Mouse (Mus musculus): ENCODE measurements around the gene Dcbld1.

Gene Dcbld1

GRCm38 (mm10) chr10:52233301-52233968, at the start of gene Dcbld1:
Dcbld1 (plus strand) TSS chr10:52233619.
- DNase-seq, result peak; percentile 78

DNA sequence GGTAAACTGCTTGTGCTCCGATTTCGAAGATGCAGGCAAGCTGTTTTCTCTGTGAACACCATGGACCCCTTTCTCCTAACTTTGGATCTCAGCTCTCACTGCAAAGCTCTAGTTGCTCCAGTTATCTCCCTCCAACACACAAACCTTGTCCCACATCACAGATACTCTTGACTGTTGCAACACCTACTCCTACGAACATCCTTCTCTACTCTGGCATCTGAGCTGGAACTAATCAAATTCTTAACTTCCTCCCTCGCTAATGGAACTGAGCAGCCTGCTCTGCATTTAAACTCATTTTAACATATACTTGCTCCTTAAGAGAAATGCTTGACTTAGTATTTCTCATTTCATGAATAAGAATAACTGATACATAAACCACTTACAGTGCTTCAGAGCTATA, 47.5 kb upstream of the Dcbld1 start:
- no peak for DNase-seq

DNA sequence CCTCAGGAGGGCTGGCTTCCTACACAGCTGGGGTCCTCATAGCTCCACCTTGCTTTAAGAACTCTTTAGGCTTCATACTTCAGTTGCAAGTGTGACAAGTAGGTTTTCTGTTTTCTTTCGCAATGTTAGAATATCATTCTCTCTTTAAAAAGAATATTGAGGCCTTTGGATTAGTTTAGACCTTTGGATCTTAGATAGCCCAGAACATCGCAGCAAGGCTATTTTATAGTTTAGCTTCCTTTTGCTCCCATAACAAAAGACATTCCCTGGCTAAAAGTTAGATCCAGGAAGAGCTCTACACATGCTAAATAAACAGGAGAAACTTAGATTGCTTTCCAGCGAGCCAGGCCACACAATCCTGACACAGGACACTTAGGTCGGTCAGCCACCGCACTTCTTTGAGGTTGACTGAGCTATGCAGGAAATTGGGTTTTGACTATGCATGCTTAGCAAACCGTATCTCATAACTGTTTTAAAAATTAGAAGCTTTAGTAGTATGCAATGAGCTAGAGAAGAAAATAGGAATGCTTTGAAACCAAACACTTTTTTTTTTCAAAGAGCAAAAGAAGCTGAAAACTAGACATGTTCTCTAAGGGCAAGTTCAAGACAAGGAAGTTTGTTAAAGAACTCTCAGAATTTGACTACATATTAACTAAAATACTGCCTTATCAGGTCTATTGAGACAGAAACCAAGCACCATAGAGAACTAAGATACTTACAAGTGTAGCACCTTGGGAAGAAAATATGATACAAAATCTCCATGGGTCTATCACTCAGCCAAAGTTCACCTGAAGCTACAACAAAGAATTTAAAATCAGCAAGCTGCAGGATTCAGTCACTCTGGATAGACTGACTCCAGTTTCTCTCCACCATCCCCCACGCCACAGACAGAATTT, 38.2 kb upstream of the Dcbld1 start, which contains the start of gene Ros1:
TSS of gene Ros1 (minus strand) at position 288 of the 896 bp plus-strand sequence.
- DNase-seq, result no peak

GRCm38 (mm10) chr10:52204006-52204405, 29.4 kb upstream of the Dcbld1 start:
- DNase-seq, result no peak

GRCm38 (mm10) chr10:52215267-52215818, 18.1 kb upstream of the Dcbld1 start:
- DNase-seq, result no peak

DNA sequence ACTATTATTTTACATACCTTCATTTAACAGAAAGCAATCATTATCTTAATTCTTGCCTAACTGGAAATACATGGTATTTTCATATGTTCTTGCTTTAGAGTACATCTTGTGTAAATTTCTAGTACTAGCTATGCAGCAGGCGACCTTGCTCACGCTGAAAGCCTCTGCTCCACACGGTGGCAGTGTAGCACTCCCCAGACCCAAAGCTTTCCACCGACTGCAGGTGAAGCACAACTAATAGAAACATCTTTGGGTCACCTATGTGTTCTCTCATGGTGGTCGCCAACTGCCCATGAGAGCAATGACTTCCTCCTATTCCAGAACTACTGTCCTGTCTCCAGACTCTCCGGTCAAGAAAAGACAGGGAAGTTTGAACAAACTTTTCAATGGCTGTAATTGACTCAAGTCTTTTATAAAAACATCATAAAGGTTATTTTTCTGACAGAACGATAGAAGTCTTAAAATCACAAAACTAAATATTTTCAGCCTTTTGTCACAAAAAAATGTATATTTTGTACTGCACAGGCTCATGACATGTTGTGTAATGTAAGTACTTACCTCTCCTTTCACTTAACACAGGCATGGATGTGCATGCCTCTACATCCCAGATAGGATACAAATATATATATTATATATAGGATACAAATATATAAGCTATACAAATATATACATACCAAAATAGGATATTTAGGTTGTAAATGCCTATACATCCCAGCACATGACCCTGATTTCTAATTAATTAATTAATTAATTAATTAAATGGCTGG, 16.4 kb upstream of the Dcbld1 start:
- DNase-seq, result peak; percentile 50

GRCm38 (mm10) chr10:52217564-52217934, 15.9 kb upstream of the Dcbld1 start:
- DNase-seq, result no peak

GRCm38 (mm10) chr10:52219600-52219999, 13.8 kb upstream of the Dcbld1 start:
- no peak for DNase-seq

- DNase-seq, result peak; percentile 22
These were observed 933 bp upstream of the Dcbld1 start for GRCm38 (mm10) chr10:52232196-52233176.

DNA sequence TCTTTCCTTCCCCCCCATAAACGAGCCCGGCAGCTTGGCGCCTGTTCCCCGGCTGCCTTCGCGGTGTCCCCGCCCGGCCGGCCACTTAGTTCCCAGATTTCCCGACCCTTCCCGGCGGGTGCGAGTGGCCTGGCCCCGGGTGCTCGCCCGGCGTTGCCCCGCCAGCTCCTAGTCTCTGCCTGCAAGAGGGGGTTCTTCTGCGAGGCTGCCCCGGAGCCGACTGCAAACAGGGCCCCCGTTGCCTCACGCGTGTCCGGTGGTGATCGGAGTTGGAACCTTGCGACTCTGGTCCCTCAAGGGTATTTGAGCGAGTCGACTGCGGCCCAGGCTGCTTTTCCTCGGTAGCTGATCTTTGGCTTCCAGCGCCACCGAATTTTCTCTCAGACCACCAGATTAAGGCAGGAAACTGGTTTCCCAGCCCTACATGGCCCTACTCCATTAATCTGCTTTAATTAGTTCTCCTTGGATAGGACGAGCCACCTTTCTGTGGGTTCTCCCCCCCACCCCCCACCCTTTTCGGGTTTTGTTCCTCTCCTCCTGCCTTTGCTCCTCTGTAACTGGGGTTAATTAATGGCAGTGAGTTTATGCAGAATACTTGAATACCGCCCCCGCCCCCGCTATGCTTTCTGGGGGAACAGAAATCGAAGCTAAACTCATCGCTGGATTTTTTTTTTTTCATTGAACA, 692 bp downstream of the Dcbld1 start:
- peak; percentile 48 for DNase-seq

DNA sequence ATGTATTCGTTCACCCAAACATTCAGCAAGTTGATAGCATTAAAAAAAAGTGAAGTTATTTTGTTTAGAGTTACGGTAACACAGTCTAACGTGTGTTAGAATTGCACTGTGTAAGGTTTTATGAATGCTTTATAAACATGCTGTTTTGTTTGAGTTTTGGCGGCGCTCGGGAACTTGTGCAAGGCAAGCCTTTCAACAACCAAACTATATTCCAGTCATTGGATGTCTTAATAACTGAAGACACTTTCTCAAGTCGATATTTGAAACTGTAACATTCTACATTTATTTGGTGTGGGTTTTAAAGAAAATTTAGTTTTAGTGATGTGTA, 1.2 kb downstream of the Dcbld1 start:
- no peak for DNase-seq

- DNase-seq, result no peak
These were observed 2.0 kb downstream of the Dcbld1 start for GRCm38 (mm10) chr10:52235461-52235860.

- no peak for DNase-seq
These were observed 8.6 kb downstream of the Dcbld1 start for GRCm38 (mm10) chr10:52242015-52242414.

GRCm38 (mm10) chr10:52242680-52243323, 9.4 kb downstream of the Dcbld1 start:
- DNase-seq, result no peak

- no peak for DNase-seq
These were observed 12.8 kb downstream of the Dcbld1 start for GRCm38 (mm10) chr10:52246207-52246606.

GRCm38 (mm10) chr10:52252240-52252639, 18.8 kb downstream of the Dcbld1 start:
- no peak for DNase-seq

GRCm38 (mm10) chr10:52253426-52253825, 20.0 kb downstream of the Dcbld1 start:
- no peak for DNase-seq

- DNase-seq, result no peak
These were observed 24.3 kb downstream of the Dcbld1 start for GRCm38 (mm10) chr10:52257768-52258167.

DNA sequence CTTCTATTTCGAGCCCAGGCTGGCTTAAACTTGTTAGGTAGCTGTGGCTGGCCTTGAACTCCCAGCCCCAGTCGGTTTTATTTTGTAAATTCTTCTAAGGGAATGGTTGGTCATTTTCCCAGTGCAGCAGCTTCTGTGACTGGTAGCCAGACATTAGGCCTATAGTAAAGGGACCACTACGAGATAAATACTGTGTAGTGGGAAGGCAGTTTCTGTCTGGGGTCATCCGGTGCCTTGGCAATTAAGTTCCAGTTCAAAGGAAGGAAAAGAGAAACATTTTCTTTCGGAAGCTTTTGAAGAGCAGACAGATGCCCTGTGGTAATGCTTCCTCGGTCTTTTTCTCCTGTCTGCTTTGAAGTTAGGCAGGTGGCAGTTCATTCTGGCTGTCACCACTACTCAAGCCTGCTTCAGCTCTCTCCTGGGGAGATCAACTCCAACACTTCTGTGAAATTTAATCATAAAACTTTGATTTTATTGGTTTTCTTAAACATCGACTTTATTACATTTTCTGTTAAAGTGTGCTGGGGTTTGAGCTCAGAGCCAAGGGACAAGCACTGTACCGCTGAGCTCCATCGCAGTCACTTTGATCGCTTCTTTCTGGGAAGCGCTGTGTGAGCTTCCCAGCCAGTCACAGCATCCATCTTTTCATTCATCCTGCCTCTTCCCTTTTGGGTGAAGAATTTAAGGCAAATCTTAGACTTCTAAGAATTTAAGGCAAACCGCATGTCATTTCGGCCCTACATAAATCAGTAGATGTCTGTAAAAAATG, 24.9 kb downstream of the Dcbld1 start:
- DNase-seq, result no peak

GRCm38 (mm10) chr10:52260209-52260608, 26.8 kb downstream of the Dcbld1 start:
- no peak for DNase-seq
